Mouse (Mus musculus): ENCODE measurements around the gene Eomes. TPM values are rescaled to one million over a fixed set of nuclear protein-coding genes. Genes with fewer than 3 reads are reported as not detected.
A peak's percentile ranks its signal among the peaks of the same experiment; 100 is the strongest.

Gene Eomes
- total RNA-seq, 2 experiments from 2014 or later, result not detected

- peak; percentile 32 for DNase-seq
These were observed 42.0 kb downstream of the Eomes start for GRCm38 (mm10) chr9:118520011-118520410.

- no peak for DNase-seq
These were observed 42.8 kb downstream of the Eomes start for GRCm38 (mm10) chr9:118520858-118521257.

GRCm38 (mm10) chr9:118521659-118522058 lies 43.6 kb downstream of the Eomes start:
- no peak for DNase-seq

- DNase-seq, result no peak
These were observed 45.7 kb downstream of the Eomes start for GRCm38 (mm10) chr9:118523738-118524137.

- DNase-seq, result no peak
These were observed 49.0 kb downstream of the Eomes start for GRCm38 (mm10) chr9:118527056-118527455.

- DNase-seq, result no peak
These were observed 51.8 kb downstream of the Eomes start for GRCm38 (mm10) chr9:118529783-118530182.

GRCm38 (mm10) chr9:118530679-118531078 lies 52.7 kb downstream of the Eomes start:
- DNase-seq, result no peak

GRCm38 (mm10) chr9:118532516-118533205 lies 54.6 kb downstream of the Eomes start:
- no peak for DNase-seq

Other genes with a start within 250 kb of the Eomes start
- gene Golga4, start 28.1 kb downstream of the Eomes start, total RNA-seq (2021), result 100 to 1,000 TPM; 144 to 160 TPM
- 10 to 100 TPM; 27.0 to 31.1 TPM for gene Itga9, start 128.5 kb downstream of the Eomes start, total RNA-seq (2021)

Measured in gastrocnemius, postnatal 10 days (tissue).